Mouse (Mus musculus): ENCODE results near the gene Dnajb8.

Dnajb8 gene

DNA sequence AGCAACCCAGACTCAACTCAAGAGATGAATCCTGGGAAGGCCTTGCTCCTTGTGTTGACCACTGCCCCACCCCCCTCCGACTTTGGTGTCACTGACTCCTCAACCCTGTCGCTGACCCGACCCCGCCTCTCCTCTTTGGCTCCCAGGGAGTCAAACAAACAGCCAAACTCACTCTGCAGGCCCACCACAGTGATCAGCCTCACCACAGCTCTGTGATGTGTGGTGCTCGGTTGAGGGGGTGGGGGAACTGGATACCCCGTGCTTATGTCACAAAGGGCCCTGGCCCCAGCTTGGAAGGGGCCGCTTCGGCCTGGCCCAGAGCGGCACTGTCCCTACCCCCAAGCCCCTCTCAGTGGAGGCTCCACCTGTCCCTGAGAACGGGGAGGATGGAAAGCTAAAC is at the start of gene Dnajb8:
Gene Dnajb8 (plus strand): TSS at position 301 of the 400 bp plus-strand sequence.
- no peak for DNase-seq

DNA sequence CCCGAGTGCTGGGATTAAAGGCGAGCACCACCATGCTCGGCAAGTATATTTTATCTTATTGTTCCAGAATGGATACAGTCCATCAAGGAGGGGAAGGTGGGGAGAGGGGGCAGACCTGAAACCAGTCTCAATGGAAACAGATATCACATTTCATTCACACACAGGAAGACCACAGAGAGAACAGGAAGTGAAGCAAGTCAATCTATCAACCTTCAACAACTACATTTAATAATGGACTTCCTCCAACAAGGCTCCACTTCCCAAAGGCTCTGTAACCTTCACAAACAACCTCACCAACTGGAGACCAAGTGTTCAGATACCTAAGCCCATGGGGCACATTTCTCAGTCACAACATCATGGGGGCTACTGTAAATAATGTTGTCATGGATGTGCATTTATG is 47.9 kb upstream of the Dnajb8 start:
- DNase-seq: no peak

DNA sequence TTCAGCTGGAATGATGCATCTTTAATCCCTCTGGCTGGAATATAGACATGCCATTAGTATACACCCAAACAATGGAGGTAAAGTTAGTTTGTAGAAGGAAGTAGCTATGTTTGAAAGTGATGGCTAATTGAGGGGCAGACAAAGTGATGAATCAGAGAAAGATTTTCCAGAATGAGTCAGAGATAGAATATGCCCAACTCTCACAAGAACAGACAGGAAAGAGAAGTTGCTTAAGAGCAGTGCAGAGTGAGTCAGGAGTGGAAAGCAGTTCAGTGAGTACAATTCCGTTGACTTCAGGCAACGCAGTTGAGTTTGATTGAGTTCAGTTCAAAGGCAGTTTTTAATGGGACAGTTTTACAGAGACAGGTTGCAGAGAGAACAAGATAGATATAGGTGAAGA is 47.4 kb upstream of the Dnajb8 start:
- DNase-seq: no peak

DNA sequence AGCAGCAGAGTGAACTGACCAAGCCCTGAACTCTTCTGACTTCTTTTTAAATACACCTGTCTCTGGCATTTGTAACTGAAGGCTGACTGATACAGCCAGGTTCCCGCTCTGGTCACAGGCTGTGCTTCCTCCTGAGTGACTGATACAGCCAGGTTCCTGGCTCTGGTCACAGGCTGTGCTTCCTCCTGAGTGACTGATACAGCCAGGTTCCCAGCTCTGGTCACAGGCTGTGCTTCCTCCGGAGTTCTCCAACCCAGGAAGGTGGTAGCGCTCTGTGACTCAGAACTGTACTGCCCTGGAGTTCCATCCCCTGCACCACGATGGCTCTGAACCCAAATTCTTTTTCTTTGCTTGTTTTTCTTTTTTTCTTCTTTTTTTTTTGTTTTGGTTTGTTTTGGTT is 37.4 kb upstream of the Dnajb8 start:
- no peak for DNase-seq

DNA sequence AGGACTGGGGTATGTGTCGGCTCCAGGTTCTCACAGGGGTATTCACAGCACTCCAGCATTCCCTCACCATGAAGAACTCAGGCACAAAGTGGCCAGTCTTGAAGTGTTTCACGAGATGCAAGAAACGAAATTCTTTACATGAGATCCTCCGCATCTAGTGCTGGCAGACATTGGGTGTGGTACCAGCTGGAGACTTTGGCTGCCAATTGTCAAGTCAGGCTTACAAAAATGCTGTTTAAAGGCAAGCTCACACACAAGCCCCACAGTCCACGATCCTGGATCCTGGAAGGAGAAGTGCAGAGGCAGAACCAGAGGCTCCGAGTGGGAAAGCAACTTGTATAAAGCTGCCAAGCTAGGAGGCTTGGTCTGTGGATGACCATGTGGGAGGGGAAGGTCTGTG is 33.9 kb upstream of the Dnajb8 start:
- no peak for DNase-seq

DNA sequence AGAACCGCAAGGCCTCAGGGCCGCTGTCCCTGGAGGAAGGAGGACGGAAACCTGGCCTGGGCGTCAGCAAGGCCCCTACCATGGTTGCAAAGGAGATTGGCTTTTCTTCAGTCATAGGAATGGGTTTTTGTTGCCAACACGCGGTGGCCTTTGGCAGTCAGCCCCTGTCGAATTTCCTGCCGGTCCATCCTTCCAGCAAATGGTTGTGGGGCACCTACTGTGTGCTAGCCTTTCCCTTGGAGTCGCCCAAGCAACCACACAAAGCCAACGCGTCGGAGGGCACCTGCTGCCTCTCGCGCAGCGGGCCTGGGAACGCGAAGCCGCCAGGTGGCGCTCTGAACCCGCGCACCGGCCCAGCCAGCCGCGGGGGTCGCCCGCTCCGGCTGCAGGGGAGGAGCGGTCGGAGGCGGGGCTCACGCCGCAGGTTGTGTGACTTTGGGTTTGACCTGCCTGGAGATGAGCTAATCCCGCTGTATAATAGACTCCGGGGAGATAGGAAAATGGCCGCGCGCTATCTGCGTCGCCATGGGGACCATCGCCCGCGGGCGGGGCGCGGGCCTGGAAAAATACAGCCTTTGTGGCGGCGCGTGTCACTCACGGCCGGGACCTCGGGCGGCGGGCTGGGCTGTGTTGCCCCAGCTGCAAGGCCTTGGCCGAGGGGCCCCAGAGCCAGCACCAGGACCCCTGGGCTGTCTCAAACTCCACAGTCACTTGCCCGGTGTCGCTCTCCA is 32.6 kb upstream of the Dnajb8 start:
- peak in 1 of 2 experiments; percentile 68 for DNase-seq

DNA sequence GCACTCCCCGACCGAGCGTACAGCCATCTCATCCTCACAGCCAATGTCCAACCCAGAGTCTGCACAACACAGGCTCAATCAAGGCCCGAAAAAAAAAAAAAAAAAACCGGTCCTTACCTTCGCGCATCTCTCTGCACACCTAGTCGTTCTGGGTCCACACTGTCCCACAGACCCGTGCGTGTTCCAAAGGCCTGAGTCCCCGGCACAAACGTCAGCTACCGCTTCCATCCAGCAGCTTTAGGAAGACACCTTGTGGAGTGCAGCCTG is 32.1 kb upstream of the Dnajb8 start:
- DNase-seq: no peak

DNA sequence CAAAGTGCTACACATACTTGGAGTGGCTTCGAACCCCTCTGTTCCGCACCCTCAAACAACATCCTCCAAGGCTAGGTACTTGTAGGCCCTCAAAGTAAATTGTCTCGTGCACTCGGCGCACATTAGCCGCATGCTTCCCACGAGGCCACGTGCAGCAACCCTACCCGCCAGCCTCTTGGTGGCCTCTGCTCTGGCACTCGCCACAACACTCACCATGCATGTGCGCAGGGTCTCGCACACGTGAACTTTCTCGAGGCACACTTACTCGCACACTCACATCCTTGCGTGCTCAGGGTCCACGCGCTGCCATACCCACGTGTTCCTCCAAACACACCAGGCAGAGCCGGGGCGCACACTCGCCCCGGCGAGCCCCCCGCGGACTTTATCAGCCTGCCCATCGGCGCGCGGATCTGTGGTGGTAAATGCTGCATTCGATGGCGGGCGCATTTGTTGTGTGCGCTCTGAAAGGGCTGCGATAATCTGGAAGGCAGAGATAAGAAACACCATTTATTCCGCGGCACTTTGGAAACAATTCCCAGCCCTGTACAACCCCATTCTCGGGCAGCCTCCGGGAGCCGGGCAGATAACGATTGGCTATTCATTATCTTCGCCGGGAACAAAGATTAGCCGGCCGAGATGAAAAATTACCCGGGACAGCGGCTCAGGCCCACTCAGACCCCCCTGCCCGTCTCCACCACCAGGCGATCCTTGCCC is 31.6 kb upstream of the Dnajb8 start:
- no peak for DNase-seq

DNA sequence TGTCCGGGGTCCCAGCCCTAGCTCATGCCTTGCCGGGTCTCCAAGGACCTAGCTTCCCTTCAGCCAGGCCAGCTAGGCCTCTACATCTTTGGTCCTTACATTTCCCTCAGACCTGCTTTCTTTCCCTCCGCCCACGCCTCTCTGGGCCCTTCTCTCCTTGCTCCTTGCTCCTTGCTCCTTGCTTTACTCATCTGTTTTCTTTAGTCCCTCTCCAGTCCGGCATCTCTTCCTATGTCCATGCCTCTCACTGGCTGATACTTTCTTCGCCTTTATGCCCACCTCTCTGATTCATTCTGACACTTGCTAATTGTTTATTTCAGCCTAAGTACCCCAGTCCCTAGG is 31.1 kb upstream of the Dnajb8 start:
- no peak for DNase-seq

DNA sequence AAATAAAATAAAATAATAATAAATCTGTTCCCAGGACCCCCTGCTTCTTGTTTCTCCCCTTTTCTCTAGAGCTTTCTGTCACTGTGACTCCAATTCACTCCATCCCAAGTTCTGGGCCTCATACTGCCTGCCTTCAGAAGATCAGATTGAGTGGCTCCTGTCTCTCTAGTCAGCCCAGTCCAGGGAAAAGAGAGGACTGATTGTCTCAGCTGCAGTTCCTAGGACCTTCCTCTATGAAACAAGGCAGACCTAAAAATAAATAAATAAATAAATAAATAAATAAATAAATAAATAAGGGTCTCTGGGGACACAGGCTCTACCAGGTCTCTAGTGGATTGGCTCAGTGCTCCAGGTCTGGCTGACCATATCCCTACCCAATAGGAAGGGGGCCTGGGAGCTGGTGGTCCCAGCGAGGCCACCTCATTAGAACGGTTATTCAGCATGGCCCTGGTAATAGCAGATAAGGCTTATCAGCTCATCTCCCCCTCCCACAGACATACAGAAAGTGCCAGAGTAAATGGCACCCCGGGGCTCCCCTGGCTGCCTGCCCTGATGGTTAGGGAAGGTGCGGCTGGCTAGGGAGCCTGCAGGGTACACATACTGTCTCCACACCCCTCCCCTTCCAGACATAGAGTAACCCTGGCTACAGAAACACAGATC is 30.5 kb upstream of the Dnajb8 start:
- no peak for DNase-seq

DNA sequence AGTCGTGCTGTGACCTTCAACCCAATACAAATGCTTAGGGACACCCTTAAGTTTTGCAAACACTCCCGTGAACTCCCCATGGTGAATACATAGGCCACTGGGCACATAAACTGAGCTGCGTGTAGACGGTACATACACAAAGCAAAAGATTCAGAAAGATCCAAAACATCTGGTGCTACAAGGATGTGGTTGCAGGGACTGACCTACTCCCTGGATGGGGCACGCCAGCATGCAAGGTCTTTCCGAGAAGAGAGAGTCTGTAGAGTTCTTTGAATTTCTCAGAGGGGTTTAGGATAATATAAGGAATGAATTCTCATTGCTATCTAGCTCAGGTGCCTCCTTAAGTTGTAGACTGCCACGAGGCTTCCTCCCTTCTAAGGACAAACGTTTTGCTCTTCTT is 29.3 kb upstream of the Dnajb8 start:
- DNase-seq: no peak

DNA sequence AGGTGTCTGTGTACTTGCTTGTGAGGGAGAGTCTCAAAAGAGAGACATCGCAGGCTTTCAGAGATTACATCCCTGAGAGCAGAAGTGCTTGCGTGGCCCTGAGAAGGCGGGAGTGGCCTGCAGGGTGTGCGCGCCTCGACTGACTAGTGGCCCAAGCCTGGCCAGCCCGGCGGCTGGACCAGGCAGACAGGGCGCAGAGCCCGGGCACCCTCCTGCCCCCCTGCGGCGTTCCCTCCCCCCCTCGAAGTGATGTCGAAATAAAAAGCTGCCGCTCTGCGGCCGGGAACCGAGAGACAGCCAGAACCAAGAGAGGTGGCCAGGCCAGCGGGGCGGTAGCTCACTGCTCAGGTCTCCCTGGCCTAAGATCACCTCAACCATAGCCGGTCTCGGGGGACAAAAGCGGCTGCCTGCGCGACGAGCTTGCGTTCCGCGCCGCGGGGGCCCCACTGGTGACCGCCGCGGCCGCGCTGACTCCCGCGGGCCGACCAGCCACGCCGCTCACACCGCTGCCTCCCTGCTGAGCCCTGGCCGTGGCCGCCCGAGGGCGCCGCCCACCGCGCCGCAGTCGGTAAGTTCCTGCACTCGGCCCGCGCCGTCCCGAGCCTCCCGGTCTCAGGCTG is 28.5 kb upstream of the Dnajb8 start, which contains the start of gene Gata2:
Gene Gata2 (plus strand): TSS at position 459 of the 620 bp plus-strand sequence.
- no peak for DNase-seq

DNA sequence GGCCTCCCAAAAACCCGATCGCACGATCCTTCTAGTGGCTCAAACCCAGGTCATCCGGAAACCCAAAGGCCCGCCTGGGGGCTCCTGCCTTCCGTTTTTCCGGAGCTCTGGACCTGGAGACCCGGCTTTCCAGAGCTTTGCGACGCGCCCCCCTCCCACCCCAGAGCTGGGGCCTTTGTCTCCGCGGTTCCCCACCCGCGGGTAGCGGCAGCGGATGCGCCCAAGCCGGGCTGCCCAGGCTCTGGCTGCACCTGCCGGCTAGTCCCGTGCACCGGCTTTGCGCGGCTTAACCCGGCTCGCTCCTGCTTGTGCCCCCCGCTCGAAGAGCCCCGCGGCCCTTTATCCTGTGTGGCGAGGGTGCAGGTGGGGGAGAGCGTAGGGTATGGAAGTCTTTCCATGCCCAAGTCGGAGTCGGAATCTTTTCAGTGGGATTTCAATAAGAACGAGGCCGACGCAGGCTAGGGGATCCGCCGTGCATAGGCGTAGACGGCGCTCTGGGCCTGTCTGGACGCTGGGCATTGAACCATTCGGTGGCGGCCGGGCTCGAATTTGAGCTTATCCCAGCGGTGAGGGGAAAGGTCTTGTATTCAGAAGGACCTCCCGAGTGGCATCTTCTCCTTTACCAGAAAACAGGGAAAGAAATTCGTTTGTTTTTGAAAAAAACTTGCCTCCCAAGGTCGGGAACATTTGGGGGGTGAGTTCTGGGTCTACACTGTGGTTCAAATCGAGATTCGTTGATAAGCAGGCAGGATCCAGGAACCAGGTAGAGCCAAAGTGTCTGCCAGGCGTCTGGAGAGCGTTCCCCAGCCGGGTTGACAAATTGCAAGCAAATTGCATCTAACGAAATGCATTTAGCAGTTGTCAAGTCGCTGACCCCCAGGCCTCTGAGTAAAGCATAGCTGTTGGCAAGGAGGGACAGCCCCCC is 27.8 kb upstream of the Dnajb8 start:
- no peak for DNase-seq

DNA sequence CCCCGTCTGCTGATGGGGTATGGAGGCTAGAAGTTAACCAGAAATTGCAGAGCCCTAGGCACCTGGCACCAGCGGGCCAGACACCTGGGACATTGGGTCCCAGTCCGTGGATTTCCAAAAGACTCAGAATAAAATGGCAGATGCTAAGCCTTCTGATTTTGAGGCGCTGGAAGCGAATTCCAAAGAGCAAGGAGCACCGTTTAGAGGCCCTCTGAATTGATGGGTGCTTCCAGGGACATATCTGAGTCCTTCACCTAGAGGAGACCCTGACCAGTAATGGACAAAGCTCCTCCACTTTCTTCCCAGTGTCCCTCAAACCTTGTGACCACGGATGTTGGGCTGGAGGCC is 27.1 kb upstream of the Dnajb8 start:
- DNase-seq: no peak

DNA sequence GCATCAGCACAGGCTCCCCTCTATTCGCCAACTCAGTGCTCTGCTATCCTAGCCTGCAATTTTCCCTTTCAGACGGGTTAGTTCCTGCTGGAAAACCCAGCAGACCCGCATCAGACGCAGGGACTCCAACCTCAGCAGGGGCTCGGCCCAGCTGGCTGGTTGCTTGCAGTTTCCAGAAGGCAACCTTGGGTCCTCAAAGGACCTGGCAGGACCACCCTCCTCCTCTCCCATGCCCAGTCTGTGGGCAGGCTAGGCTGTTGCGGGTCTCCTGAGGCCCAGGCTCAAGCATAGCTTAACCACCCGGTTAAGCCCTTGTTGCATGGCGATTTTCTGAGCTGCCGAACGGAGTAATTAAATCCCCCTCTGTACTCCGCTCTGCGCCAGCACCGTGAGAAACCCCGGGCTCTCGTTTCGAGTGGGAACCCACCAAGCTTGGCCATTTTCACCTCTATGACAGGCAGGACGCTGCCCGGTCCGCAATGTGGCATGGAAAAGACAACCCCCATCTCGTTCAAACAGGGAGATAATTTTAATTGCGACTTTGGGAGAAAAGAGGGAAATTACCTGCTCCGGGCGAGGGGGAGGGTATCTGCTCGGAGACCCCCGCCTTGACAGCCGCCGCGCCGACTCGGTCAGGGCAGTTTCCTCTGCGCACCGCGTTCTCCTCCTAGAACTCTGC is 25.9 kb upstream of the Dnajb8 start:
- DNase-seq: no peak

DNA sequence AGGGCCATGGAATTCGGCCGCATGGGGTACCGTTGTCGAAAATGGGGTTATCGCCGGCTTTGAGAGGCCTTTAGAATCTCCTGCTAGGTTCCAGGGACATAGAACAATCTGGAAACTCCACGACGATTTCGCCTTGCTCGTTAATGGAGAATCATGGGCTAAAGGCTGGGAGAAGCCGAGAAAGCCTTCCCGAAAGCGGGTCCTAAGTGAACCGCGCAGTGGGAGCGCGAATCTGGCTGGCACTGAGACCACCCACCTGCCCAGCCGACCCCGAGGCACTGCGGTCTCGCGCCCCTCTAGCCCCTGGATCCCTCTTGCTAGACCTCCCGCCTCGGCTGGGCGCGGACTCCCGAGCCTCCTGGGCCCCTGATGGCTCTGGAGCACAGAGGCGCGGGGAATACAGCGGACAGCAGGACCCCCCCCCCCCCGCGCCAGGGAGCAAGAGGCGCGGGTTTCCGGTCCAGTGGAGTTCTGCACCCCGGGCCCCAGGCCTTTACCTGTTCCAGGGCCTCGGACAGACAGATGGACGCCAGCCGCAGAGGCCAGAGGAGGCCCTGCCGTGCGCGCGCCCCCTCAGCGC is 25.2 kb upstream of the Dnajb8 start:
- no peak for DNase-seq

DNA sequence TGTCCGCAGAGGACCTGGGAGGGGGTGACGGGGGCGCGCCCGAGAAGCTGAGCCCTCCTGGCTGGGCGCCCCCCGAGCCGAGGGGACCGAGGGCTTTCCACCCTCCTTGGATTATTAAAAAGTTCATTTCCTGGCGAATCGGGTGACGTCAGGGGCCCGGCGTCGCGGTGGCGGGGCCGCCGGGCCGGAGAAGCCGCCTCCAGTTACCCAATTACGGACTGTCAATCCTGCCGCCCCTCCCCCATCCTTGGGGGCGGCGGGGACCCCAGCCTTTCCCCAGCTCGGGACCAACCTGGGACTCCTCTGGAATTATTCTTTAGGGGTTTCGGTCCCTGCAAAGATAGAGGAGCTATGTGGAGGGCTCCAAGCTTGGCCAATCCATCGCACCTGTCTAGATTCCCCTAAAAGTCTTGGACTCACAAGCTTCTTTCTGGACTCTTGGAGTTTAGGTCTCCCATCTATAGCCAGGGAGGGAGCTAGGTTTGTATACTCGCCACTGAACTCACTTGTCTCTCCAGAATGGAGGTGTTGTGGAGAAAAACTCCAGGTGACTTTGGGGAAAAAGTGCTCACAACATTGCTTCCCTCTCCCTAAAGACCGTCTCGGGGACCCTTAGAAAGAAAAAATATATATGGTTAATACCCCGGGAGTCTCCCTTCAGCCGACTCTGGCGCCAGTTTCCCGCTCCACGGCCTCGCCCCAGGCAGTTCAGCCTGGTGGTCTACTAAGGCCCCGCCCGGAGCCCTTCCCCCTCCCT is 24.6 kb upstream of the Dnajb8 start:
- no peak for DNase-seq

DNA sequence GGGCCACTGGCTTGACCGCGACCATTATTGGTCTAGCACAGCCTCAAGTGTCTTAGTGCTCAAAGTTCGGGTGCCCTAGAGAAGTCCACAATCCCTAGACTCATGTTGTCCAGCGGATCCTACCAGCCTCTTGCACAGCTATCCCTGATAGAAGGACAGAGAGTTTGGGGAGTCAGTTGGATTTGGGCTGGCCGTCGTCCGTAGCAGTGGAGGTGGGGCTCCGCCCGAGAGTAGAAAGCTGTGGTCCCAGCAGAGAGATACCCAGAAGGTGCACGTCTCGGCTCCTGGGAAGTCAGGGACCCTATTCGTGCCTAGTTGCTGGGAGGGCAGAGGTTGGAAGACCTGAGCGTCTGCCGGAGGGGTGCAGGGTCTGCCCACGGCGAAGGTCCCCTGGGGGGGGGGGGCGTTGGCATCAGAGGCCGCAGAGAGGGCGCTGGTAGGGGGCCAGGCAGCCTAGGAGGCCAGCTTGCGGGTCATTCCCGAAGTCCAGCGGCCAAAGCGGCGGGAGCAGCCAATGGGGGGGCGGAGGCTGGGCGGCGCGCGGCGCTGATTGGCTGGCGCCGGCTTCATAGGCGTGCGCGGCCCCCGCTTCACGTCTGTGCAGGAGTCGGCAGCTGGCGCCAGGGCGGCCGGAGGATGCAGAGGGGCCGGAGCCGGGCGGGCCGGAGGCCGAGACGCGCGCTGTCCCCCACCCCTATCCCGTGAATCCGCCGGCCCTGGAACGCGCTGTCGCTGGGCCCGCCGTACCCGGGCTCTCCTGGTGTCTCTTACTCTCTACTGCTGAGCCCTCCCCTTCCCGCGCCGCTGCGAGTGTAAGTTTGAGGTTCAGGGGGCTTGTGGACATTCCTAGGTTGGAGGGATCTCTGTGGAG is 23.8 kb upstream of the Dnajb8 start:
- peak in 1 of 2 experiments; percentile 33 for DNase-seq

DNA sequence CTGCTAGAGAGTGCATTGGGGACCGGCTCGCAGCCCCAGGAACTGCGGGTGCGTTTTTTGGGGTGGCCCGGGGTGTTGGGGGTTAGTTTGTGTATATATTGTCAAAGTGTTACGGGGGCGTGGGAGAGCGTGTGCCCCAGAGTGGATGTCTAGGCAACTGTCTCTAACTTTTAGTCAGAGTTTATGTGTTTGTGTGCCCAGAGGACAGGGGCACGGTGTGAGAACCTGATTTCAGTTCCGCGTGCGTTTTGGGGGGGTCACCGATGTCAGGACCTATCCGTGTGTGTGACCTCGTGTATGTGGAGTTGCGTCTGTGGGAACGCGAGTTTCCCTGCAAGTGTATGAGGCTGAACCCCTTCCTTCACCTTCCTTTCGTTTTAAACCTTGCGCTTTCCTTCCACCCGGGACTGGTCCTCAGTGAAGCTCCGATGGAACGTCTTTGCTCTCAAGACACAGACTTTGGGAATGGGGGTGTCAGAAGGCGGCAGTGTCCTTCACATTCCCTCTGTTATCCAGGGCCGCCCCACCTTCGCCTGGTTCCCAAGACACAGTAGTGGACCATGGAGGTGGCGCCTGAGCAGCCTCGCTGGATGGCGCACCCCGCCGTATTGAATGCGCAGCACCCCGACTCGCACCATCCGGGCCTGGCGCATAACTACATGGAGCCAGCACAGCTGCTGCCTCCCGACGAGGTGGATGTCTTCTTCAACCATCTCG is 22.9 kb upstream of the Dnajb8 start:
- no peak for DNase-seq

All from spleen, adult 18-20 months (tissue).